Mouse (Mus musculus) spleen, postnatal 14 days (tissue): ENCODE data around the gene Acad9.
A peak's percentile ranks its signal among the peaks of the same experiment; 100 is the strongest.

Experiments
- DNase-seq, 2 experiments: peaks; one replicate each; pipeline ENCODE4 v3.0.0; 2021 to 2022; ENCODE audit warnings: low spot score in 2 of 2

The Acad9 gene

GRCm38 (mm10) chr3:36065843-36066651 lies at the start of gene Acad9:
Gene Acad9 (plus strand): TSS chr3:36065979.
- peak; percentile 82 to 89 for DNase-seq

GRCm38 (mm10) chr3:36025732-36026131 lies 40.0 kb upstream of the Acad9 start:
- no peak for DNase-seq

- DNase-seq, result no peak
These were observed 35.8 kb upstream of the Acad9 start for GRCm38 (mm10) chr3:36029993-36030392.

GRCm38 (mm10) chr3:36031740-36032510 lies 33.9 kb upstream of the Acad9 start:
- DNase-seq, result no peak

GRCm38 (mm10) chr3:36044520-36044919 lies 21.3 kb upstream of the Acad9 start:
- no peak for DNase-seq

GRCm38 (mm10) chr3:36045086-36045485 lies 20.7 kb upstream of the Acad9 start:
- DNase-seq, result no peak

- DNase-seq, result no peak
These were observed 16.7 kb upstream of the Acad9 start for GRCm38 (mm10) chr3:36049106-36049505.

GRCm38 (mm10) chr3:36053447-36053846 lies 12.3 kb upstream of the Acad9 start, which contains the start of gene Ccdc144b:
Gene Ccdc144b (minus strand): TSS chr3:36053547.
- no peak for DNase-seq

GRCm38 (mm10) chr3:36060096-36060850 lies 5.5 kb upstream of the Acad9 start:
- peak in 1 of 2 experiments; percentile 51 for DNase-seq

- no peak for DNase-seq
These were observed 1.2 kb upstream of the Acad9 start for GRCm38 (mm10) chr3:36064592-36065061.

GRCm38 (mm10) chr3:36065166-36065565 lies 613 bp upstream of the Acad9 start:
- no peak for DNase-seq

GRCm38 (mm10) chr3:36067731-36068130 lies 2.0 kb downstream of the Acad9 start:
- no peak for DNase-seq

GRCm38 (mm10) chr3:36070436-36070835 lies 4.7 kb downstream of the Acad9 start:
- DNase-seq, result no peak

GRCm38 (mm10) chr3:36071047-36071446 lies 5.3 kb downstream of the Acad9 start:
- DNase-seq, result no peak

- DNase-seq, result no peak
These were observed 8.5 kb downstream of the Acad9 start for GRCm38 (mm10) chr3:36074231-36074630.

GRCm38 (mm10) chr3:36075466-36075865 lies 9.7 kb downstream of the Acad9 start:
- no peak for DNase-seq

- DNase-seq, result no peak
These were observed 11.6 kb downstream of the Acad9 start for GRCm38 (mm10) chr3:36077386-36077785.

- no peak for DNase-seq
These were observed 14.1 kb downstream of the Acad9 start for GRCm38 (mm10) chr3:36079886-36080285.

- DNase-seq, result no peak
These were observed 15.0 kb downstream of the Acad9 start for GRCm38 (mm10) chr3:36080741-36081140.

- DNase-seq, result no peak
These were observed 17.1 kb downstream of the Acad9 start for GRCm38 (mm10) chr3:36082843-36083242.

- DNase-seq, result no peak
These were observed 17.6 kb downstream of the Acad9 start for GRCm38 (mm10) chr3:36083381-36083780.

GRCm38 (mm10) chr3:36085394-36085793 lies 19.6 kb downstream of the Acad9 start:
- no peak for DNase-seq
